Mouse (Mus musculus) thymus, postnatal 25 days (tissue): Measurements from ENCODE around the gene Frmd8.

Experiments
- DNase-seq: peaks from one replicate; pipeline ENCODE4 v3.0.0; 2022

The Frmd8 gene

DNA sequence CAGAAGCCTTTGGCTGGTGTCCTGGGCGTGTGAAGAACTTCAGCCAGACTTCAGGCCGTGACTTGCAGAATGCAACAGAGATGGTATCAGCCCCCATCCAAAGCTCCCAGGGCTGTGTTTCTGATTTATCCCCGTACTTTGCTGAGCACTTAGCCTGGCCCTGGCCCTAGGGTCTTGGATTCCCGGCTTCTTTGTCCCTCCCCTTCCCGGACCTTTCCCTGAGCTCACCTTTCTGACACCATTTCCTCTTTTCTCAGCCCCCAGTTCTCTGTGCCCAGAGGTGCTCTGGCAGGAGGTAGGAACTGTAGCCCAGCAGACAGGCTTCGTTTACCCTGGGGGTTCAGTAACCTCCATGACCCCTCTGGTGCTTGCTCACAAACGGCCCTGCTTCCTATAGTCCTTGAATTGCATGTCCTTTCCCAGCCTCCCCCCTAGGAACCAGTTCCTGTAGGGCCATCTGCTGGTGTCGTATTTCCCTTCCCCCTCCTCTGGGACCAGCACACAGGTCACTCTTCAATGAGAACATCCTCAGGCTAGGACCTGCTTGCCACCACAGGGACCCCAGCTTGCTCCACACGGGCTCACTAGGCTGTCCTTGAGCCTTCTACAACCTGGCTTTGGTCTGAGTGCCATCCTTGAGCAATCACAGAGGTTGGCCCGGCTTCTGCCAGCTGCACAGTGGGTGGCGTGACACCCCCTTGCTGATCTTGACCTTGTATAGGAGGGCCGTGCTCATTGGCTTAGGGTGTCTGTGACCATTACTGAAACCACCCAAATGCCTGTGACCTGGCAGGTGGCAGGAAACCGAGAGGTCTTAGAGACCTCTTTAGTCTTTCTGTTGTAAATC is 26.0 kb downstream of the Frmd8 start:
- DNase-seq, result peak; percentile 16

DNA sequence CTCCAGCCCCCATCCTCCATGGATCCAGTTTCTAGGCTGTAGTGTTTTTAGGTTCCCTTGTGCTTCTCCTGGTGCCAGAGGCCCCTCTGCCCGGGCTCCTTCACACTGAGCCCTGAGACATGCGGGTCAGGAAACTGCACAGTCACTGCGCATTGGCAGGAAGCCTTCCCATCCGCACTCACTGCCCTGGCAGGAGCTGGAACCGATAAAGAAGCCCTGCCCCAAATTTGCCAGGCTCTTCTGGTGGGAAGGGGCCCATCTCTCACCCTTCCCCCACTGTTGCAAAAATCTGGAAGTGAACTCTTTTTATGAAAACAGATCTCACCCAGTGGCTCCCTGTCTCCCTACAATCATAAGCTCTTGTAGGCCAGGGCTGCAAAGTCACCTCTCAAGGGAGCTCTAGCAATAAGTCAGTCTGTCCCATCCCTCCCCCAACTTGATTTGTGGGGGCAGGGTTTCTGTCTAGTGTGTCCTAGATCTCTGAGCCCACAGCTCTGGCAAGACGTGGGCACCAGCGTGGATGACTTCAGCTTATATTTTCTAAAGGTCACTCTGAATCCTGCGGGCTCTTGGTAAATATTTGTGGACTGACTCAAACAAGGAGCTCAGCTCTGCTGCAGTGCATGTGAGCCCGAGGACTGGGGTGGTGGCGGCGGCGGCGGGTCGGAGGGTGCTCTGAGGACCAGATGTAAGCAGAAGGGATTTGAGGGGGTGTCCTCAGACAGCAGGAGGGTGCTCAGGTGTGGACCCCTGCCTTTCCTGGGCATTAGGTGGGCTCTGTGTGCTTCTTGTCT is 26.8 kb downstream of the Frmd8 start:
- peak; percentile 52 for DNase-seq

DNA sequence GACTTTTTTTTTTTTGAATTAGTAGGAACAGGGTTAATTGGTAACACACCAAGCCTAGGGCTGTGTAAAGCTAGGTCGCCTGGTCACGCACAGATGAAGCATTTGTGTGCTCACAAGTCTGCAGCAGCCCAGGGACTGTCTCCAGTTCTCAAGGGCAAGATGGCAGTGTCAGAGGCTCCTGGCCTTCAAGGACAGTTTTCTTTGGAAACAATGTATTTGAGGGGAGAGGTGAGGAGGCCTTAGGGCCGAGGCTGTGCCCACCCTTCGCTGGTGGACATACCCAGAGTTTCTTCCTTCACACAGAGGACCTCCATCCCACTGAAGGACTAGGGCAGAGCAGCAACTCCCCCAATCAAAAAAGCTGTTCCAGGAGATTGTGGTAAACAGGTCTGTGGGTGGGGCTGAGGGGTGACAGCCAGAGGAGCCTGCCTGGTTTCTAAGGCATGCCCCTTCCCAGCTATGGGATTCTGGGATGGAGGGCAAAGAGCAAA is 27.7 kb downstream of the Frmd8 start:
- DNase-seq, result peak; percentile 24

DNA sequence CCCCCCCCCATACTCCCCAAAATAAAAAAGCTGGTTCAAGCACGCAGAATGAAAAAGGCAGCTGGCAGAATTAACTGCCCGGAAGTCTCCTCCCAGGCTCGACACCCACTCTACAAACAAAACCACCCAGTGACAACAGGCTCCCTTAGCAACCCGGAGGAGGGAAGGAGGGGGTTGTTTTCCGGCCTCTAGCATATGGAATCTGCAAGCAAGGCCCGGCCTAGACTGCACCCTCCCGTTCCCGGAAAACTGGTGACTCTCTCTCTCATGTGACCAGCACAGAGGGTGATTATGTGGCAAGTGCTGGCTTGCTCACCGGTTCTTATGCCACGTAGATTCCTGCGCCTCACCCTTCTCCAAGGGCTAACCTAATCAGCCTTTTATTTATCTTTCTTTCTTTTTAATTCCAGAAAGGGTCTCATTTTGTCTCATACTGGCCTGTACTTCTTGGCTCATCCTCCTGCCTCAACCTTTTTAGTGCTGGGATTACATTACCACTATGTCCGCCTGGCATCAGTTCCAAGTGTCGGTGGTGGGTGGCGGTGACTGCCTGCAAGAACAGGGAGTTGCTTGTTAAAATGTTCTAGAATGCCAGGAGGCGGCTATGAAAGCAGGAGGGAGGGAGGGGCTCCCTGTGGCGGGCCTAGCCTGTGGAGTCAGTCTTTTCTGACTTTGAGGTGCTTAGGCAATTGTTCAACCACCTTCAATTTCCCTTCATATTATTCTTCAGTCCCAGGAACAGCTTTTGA is 28.3 kb downstream of the Frmd8 start:
- peak; percentile 51 for DNase-seq

DNA sequence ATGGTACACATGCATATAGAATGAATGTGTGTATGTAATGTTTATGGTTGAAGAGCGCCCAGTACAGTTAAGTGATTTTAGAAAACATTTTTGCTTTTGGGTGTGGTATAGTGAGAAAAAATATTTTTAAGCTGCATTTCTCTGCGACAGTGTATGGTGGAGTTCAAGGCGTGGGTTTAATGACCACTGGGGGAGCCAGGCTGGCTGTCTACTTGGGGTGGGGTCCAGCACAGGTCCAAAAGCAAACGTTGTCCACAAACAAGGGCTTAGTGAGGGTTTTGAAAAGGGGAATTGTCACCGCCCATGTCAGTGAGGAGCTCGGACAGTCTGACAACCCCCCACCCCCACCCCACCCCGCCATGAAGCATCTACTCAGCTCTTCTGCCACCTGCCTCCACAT is 28.9 kb downstream of the Frmd8 start:
- DNase-seq, result no peak

DNA sequence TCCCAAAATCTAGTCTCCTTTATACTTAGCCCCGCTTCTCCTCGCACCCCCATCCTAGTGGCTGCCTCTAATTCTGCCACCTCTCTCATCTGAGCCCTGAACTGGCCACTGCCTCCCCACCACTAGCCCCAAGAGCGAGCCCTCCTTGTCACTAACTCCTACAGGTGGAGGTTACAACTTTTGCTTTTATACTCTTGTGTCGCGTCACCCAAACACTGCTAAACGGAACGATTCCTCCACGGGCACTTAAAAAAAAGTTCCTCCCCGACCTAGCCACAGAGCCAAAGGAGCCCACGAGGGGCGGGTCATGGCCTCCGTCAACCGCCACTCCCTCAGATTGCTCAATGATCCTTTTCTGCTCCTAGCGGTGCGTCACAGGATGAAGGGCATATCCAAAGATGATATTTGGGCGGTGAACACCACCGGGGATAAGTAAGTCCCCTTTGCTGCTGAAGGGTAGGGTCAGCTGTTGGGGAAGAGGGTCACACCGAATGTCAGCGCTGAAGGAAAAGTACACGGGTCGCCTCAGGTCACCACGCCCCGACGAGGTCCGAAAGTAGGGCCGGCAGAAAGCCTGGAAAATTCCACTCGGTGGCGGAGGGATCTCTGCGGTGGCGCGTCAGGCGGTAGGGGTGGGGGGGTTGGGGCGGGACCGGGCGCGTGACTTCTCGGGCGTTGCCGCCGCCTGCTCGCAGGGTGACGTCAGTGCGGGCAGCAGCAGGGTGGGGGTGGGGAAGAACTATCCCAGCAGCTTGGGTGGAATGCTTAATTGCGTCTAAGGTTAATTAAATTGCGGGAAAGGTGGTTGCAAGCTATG is 29.5 kb downstream of the Frmd8 start:
- DNase-seq, result peak; percentile 95

DNA sequence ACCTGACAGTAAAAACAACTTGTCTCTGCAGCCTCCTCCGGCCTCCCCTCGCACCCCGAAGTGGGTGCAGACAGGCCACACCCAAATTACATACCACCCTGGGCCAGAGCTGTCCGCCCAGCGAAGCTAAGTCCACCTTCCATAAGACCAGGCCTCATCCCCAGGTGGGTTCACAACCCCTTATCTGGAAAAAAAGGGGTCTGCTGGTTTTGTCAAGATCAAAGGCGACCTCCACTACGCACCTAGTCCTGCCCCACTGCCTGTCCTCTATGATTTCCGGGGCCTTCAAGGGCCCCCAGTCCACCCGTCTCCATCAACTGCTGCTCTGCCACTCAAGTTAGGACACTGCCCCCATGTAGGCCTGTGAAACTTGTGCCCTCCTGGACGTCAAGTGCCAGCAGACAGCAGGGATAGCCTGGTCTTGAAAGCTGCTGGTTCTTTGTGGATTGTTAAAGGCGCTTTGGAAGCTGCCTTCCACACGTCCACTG is 30.2 kb downstream of the Frmd8 start:
- peak; percentile 69 for DNase-seq

DNA sequence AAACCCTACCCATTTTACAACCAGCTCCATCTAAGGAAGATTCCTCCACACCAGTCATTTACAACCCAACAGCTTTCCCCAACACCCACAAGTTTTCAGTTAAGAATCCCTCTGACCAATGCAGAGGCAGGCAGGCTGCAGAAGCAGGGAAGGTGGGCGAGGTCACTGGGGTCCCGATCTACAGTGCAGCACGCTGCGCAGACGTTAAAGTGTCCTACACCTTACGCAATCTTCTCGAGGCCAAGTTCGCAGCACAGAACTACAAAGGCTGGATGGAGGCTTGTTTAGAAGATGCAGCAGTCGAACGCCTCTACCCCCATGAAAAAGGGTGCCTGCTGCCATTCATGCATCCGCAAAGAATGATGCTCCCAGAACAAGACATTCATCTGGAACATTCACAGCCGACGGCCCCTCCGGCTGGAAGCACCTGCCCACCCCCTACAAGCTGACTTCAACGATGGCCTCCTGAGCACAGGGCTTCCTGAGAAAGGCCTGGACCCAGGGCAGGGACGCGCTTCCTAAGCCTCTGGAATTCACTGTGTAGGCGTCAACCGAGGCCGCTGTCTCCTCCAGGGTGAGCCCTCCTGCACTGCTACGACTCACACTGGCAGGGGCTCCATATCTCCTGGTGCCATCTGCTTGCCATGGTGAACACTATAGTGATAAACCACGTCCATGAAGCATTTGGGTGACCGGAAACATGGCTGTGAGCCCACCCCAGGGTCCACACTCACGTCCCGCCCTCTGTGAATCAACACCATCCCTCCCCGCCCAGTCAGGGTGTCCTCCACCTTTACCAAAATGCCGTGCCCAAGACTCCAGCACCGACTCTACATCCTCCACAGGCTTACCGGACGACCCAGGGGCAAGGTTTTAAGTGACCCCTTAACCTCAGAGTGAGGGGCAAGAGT is 31.0 kb downstream of the Frmd8 start:
- peak; percentile 54 for DNase-seq

DNA sequence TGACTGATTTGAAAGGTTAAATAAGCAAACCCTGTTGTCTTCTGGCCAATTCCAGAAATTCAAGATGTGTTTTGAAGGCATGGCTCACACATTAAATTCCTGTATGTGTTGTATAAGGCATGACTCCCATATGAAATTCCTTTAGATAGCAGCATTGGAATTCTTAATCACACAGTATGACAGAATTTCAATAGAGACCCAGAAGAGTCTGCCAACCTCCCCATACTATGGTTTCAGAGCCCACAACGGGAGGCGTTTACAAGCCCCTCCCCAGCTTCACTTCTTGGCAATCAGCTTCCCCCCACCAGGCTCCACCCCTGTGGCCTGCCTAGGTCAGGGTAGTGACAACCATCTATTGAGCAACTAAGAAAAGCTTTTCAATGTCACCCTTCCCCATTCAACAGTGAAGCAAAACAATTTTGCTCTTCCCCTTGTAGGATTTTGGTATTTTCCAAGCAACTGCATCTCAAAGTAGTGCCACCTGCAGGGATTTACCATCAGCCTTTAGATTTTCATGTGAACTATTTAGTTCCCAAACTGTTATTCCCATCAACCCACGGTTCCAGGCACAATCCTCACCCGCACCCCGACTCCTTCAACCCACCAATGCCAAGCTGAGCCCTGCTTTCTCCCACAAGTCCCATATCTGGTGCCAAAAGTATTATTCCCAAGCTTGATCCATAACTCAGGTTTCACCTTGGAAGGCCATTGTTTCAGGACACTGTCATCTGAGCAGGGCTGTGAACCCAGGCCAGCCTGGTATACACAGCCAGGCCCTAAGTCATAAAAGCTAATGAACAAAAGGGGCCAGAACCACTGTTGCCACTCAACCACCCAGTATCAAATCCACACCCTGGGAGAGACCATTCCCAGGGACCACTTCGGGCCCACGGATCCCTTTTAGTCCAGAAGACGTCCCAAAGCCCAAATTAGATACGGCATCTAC is 32.0 kb downstream of the Frmd8 start:
- peak; percentile 44 for DNase-seq

DNA sequence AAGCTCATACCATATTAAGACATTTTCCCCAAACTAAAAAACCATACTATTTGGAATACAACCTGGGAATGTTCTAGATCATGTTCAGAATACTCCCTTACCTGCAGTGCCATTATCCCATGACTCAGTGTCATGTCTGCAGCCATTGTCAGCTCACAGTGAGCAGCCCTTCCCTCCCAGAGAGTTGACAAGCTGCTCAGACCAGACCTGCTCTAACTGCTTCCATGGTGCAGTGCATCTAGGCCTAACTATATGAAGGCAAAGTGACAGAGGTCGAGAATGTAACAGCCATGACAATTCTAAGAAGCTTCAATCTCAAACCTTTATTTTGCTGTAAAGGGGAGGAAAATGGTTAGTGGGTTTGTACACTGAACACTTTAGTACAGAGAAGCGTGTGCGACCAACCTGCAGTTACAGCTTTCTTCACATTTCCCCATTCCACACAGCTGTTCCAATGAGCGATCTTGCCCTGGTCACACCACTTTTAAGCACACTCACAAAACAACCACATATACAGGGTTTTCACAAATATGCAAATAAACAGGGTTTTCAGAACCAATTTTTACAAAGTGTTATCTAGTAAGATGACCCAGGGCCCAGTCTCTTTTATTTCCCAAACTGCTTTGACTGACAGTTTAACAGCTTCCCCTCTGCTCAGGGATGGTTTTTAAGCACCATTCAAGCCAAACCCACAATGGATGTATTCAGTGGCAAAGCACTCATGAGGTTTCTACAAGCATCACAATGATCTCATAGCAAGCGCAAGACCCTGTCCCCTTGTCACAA is 32.9 kb downstream of the Frmd8 start:
- no peak for DNase-seq

DNA sequence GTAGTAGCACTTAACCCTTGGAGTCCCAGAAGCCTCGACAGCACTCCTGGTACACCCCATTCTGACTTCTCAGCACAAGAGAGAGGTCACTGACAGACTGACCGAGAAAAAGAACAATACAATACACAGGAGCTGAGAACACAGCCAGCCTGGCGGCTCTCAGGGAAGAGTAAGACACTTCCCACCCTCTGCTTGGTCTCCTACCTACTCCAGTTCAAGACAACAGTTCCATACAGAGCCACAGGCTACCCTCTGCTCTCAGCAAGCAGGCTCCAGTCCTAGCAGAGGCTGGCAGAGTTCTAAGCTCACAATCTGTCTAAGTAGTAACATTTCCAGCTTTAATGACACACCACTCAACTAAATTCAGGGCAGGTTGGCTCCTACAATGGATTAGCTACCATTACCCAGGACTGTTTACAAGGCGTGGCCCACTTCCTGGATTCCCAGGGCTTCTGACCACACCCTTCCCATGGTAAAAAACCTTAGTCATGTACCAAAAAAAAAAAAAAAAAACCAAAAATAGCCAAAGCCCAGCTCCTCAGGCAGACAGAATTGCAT is 33.6 kb downstream of the Frmd8 start:
- DNase-seq, result no peak

DNA sequence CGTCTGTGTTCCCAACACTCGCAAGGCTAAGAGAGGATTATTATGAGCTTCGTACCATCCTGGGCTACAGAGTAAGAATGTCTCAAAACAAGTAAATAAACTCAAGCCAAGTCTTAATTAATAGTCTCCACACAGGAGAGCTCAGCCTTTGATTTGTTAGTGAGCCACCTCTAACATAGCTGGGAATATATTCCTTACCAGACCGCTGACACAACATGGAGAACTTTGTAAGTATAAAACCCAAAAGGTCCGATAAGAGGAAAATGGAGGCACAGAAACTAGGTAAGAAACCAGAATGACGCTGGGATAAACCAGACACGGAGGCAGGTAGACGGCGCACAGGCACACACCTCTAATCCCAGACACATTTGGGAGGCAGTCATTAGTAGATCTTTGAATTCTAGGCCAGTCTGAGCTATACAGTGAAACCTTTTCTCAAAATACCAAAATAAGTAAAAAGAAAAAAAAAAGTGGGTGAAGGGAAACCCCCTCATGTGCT is 34.1 kb downstream of the Frmd8 start:
- no peak for DNase-seq

DNA sequence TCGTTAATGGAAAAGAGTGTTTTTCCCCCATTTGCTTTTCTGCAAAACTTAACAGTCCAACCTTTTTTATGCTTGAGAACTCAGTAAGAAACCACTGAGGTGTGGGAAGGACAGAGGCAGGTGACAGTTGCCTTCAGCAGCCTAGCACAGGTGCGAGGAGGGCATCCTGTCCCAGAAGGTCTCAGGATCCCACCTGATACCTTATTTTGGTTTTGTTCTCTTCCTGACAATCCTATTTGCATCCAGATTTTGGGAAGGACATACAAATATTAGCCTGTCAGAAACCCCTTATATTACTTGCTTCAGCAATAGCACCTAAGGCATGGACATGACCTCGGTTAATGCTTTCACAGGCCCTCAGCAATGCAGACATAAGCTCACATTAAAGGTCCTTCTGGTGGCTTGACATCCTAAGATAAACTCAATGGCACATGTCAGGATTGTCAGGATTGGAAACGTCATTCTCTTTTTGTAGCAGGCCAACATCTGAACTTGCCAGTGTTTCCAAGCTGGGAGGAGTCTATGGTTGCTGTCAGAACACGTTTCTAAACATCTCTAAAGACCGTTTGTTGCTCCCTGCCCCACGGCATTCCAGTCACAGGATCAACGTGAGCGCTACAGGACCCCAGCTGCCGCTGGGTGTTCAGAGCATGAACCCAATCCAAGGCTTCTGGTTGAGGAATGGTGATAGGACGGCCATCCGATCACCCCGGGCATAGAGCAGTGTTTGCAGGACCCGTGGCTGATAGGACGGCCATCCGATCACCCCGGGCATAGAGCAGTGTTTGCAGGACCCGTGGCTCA is 34.8 kb downstream of the Frmd8 start:
- DNase-seq, result no peak

DNA sequence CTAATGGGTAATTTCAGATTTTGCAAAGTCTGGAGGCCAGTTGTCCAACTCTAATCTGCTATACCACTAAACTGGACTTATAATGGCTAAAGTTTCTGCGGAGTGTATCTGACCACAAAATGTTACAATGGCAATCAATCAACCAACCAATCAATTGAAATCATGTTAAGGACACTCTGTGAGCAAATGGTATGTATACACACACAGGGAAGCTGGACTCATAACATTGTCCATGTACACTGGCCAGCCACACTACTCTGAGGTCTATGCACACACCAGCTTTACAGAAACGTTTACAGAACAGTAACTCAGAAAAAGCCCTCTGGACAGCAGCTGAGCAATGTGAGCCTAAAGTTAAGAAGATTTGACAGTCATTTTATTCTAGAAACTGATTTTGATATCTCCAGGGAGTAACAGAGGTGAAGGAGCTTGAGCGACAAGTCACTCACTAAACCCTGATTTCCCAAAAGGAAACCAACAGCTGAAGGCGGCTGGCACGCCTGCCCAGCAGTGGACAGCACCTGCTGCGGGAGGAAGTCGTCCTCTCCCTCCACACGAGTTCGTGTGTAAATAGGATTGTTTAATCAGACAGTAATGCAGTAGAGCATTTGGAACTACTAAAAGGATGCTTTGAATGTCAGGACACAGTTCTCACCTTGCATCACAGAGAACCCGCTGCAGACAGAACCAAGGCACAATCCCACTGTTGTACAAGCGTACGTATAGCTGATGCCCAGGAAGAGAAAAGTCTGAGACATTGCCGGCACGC is 35.6 kb downstream of the Frmd8 start:
- no peak for DNase-seq

DNA sequence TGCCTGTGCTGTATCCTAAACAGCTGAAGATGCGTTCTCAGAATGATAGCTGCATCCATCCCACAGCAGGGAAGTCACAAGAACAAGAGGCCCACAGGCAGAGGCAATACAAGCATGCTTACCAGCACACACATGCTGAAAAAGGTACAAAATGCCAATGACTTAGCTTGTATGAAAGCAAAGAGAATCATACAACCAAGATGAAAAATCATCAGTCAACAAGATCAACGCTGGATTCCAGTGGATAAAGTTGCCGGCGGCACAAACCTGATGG is 36.2 kb downstream of the Frmd8 start:
- no peak for DNase-seq

DNA sequence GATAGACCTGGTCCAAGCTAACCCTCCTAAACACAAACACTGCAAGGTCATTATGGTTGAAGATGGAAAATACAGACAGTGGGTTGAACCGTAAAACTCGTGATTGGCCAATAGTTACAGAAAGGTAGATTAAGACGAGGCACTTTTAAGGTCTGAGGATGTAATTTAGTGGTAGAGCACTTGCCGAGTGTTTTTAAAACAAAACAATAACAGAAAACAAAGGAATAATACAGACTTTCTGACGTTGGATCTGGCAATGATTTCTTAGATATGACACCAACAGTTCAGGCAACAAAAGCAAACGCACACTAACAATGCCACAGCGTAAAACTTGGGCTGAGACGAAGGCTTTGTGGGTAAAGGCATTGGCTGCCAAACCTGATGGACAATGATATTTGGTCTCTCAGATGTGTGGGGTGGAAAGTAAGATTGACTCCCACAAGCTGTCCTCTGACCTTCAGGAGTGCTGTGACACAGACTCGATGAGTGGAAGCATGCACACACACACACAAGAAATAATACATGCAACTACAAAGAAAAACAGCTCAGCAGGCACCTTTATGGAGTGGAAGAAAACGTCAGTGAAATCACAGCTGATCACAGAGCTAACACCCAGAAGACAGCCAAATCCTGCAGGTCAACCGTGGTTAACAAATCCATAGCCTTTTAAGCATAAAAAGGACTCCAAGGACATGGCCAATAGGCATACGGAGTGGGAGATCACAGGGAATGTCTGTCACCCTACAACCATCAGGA is 36.8 kb downstream of the Frmd8 start:
- DNase-seq, result no peak
